Mouse (Mus musculus) liver, adult (tissue): ENCODE data around the gene Mmp24.

Source experiments
- GATA4 ChIP-seq: IDR thresholded peaks from 2 replicates; pipeline ENCODE4 v1.6.1; 2014; ENCODE audit warnings: mild to moderate bottlenecking, low read length; ENCODE audit not compliant: insufficient replicate concordance

Gene Mmp24

DNA sequence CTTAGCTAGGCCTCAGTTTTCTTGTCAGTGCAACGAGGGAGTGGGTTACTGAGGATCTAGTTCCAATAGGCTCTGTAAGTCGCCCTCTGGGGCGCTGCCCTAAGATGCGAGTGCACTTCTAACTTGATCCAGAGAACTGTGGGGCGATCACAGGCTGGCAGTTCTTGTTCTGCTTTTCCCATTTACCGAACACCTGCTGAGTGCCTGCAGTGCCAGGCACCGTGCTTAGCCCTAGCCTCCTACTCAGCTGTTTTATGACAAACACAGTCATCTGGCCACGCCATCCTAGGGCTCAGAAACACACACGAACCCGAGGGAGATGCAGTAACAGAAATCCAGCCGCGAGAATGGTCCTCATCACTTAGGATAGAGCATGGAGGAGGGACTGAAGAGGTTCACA is 17.8 kb downstream of the Mmp24 start:
- TF ChIP-seq GATA4, result no peak

DNA sequence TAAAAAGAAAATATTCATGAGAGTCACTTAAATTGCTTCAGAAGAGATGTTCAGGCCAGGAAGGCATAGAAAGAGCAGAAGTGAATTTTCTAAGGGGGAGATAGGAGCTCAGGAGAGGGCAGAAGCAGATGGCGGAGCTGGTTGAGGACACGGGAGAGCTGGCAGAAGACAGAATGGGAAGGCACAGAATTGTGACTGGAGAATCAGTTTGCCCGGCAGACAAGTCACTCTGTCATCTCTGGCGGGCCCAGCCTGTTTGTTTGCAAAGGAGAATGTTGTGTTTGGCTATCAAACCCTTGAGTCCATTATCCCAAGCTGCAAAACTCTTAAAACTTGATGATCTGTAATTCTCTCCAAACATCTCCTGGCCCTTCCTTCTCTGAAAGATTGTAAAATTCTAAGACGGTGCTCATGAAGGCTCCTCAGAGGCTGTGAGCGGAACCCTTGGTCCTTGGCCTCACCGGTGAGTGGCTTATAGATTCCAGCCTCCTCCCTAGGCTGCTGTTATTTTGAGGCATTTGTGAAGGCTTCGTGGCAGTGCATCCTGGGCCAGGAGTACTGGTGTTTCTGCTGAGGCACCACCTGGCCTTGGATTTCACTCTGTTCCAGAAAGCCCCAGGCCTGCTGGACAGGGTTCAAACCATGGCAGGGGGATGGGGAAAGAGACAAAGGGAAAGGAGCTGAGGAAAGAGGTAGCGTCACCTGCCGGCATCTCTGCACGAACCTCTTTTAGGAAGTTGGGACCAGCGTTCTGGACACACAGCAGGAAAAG is 19.7 kb downstream of the Mmp24 start:
- TF ChIP-seq GATA4, result no peak

DNA sequence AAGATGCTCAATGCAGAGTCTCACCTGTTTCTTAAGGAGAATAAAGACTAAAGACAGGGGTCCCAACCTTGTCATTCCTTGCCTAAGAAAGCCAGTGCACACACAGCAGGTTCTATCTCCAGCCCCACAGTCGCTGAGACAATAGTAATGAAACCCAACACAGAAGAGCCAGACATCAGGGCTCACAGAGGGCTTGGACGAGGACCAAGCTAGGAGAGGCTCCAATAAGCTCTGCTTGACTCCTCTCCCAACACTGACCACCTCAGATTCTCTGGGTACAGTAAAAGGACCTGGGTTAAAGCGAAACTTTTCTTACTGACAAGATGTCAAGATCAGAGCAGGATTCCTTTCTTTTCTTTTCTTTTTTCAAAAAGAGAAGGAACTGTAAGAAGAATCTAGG is 23.5 kb downstream of the Mmp24 start:
- TF ChIP-seq GATA4, result no peak

DNA sequence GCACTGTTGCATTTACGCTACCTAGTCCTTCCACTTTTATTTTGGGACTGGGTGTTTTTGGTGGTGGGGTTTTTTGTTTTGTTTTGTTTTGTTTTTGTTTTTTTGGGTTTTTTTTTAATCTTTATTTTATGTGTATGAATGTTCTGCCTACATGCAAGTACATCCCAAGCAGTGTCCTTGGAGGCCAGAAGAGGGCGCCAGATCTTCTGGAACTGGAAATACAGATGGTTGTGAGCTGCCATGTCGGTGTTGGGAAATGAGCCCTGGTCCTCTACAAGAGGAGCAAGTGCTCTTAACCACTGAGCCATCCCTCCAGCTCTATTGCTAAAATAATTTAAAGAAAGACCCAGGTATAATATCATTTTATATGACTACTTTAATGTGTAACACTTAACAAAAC is 27.6 kb downstream of the Mmp24 start:
- no peak for TF ChIP-seq GATA4

DNA sequence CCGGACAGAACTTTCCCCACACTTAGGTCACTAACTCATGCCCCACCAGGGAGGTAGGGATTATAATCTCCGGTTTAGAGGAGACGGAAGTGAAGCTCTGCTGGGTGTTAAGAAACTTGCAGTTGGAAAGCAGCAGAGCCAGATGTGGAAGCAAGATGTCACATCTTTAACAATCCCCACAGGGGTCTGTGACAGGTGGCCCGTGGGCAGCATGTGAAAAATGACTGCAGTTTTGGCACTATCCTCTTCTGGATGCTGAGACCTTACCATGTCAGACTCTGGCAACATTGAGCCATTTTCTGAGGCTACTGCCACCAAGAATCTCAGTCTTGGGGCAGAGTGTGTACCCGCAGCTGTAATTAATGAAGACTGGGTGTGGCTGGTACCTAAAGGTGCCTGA is 28.9 kb downstream of the Mmp24 start:
- TF ChIP-seq GATA4, result no peak

DNA sequence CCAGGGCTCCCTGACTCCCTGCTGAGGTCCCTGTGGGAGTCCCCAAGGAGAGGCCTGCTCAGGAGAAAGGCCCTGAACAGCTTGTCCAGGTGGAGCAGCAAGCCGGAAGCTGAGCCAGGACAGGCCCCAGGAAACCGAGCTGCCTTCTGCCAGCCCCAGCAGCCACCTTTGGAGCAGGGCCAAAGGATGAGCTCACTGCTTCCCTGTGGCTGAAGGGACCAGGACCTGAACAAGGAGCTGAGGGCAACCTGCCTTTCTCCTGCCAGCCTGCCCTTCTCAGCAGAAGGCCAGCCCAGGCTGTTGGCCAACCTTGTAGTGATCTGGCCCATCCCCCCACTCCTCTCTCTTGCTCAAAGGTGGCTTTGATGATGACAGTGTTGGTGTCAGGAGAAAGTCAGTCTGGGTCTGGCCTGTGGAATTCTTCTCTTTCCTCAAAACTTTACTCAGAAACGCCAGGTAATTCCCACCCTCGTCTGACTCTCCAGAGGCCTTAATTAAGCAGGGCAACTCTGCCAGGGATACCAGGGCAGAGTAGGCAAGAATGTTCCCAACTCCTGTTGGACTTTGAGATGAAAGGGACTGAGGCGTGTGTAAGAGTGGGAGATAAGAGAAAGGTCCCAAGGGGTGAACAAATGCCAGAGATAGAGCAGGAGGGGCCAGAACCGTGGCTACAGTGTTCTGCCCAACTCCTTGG is 30.2 kb downstream of the Mmp24 start:
- TF ChIP-seq GATA4, result no peak

DNA sequence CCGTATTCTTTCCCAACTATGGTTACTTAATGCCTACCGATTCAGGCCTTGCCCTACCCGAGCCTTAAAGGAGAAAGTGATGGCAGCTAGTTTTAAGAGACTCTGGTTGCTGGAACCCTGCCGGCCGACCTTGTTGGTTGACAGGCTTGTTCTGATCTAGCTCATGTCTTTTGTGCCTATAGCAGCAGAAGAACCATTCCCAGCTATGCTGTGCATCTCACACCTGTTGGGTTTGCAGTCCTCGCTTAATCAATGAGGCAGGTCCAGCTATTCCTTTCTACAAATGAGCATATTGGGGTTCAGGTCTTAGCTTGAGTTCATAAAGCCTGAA is 30.7 kb downstream of the Mmp24 start:
- TF ChIP-seq GATA4, result no peak

DNA sequence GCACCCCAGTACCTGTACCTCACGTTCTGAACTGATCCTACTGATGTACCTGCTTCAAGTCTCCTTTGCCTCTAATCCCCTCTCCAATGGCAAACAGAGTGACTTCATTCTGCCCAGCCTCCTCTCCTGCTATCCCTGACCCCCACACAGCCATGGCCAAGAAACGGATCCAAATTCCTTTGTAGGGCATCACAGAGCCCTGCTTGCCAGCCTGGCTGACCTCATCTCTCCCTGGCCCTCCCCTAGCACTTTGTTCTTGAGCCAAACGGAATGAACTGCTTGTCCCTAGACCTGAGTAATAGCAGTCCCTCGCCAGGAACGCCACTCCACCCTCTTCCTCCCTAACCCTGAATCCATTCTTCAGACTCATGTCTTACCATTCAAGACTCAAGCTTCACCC is 31.4 kb downstream of the Mmp24 start:
- no peak for TF ChIP-seq GATA4

DNA sequence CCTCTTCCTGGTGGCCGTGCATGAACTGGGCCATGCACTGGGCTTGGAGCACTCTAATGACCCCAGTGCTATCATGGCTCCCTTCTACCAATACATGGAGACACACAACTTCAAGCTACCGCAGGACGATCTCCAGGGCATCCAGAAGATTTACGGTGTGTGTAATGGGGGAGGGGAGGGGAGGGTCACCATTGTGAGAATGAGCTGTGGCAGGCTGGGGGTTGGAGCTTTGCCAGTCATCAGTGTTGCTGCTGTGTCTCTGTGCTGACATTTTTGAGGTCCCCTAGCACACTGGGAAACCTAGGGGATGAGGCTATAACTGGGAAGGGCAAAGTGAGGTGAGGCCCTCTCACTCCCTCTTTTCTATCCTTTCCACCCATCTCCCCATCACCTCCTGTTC is 32.3 kb downstream of the Mmp24 start:
- TF ChIP-seq GATA4, result no peak

DNA sequence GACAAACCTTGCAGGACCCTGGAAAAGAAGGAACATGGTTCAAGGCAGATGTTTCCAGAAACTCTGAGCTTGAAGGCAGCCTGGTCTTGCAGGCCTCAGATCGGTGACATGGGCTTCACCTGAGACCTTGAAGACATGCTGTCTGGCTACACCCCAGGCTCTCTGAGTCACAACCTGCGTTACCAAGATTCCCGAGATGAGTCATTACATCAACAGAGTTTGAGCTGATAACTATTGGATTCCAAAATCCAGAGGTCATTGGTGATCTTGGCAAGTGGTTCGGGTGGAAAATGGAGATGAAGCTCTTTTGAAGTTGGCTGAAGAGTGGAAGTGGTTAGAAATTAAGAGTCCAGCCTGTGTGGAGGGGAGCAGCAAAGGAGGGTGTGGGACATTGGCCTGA is 34.5 kb downstream of the Mmp24 start:
- TF ChIP-seq GATA4, result no peak

DNA sequence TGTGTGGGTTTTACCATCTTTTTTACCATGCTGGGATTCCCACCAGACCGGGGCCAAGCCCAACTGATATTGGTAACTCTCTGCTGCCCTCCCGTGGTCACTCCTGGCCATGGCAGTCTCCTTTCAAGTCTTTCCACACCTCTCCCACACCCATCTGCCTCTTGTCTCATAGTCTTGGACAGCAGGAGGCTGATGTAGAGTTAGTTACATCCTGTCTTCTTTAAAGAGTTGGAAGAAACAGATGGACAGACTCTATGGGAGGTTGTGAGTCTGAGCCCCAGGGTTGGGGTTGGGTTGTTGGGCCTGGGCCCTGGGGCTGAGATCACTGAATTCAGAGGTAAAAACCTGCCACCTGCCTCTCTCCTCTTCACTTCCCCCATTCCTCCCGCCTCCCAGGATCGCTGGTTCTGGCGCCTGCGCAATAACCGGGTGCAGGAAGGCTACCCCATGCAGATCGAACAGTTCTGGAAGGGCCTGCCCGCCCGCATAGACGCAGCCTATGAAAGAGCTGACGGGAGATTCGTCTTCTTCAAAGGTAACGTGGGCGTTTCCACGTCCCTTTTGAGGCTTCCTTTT is 36.8 kb downstream of the Mmp24 start:
- TF ChIP-seq GATA4, result no peak

DNA sequence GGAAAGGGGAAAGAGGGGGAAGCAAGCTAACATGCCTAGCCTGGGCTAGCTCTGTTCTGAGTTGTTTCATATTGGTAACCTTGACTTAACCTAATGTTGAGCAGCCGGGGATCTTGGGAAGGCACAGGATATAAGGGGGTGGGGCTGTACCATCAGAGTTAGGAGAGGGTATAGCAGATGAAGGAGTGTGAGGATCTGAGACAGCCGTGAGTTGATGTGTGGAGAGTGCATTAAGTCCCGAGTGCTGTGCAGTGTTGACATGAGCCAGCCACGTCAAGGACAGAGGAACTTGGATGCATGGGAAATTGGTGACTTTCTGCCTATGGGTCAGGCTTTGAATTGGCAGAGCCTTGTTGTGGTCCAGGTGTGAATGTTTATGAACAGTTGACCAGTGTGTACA is 37.5 kb downstream of the Mmp24 start:
- no peak for TF ChIP-seq GATA4

DNA sequence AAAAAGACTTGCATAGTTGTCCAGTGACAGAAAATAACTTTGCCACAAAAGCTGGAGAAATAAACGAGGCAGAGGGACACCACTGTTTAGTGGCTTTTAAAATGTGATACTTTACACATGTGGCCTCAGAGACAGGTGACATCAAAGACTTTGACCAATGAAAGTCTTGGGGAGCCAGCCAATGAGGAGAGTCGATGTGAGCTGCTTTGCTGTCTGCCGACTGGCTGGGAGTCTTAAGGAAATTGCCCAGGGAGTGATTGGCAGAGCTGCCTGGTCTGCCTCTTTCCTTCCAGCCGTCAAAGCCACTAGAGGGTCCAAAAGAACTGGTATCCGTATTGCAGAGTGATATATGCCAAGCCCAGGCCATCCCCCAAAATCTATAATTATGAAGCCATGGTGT is 39.7 kb downstream of the Mmp24 start:
- TF ChIP-seq GATA4, result no peak

DNA sequence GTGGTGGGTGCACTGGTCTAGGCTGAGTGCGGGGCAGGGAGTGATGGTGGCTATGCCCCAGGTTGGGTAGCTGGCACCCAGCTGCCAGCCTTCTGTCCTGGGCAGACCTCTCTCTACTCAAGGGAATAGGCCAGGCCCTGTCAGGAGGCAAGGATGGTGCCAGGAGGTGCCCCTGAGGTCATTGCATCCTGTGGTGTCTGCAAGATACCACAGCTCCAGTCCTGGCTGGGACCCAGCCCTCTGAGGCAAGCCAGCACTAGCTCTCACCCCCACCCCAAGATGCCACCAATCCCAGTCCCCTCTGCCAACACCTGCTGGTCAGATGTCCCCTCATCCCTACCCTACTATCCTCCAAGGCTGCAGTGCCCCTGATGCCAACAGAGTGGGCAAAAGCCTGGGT is 41.0 kb downstream of the Mmp24 start:
- no peak for TF ChIP-seq GATA4

DNA sequence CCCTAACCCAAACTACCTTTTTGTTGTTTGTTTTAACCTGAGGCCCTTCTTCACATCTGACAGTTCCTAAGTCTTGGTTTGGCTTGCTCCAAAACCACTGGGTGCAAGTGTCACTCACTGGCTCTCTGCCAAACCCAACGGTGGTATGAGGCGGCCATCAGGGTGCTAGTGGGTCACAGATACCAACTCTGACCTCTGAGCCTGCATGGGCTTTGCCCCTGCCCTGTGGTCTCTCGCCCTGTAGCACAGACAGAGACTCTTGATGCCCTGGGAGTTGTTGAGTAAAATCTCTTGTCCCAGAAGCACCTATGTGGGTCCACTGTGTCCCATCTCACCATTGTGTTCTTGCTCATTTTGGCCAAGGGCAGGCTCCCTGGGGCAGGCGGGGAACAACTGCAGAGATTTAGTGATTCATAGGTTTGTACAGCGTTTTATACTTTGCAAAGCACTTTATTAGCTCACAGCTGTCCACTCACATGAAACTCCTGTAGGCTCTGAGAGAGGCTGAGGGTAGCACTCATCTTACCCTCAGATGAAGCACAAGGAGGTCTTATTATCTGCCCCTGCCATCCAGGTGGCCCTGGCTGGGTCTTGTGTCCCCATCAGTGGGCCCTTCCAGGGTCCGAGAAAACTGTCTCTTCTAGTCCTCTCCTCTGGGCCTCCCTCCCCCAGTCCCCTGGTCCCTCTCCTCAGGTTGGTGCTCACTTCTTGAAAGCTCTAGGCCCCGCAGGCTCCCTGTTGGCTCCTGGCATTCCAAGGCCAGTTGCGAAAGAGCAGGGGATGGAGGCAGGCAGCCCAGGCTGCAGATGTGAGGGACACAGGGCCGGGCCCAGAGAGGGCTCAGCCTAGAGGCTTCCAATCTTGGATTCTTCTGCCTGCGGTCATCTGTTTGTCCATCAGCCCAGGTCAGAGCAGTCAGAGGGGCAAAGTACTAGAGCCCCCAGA is 42.4 kb downstream of the Mmp24 start:
- TF ChIP-seq GATA4, result no peak
